Mouse (Mus musculus) liver, postnatal 0 days (tissue): ENCODE results near the gene Luc7l.

Experiments
- CTCF ChIP-seq: sonication (generic); IDR thresholded peaks from 2 replicates; pipeline ENCODE4 v1.5.1; 2016; ENCODE audit warnings: antibody characterized with exemption, low read depth
- EP300 ChIP-seq: IDR thresholded peaks from 2 replicates; pipeline ENCODE4 v1.6.1; 2016; ENCODE audit warnings: antibody characterized with exemption, low read depth, mild to moderate bottlenecking

GRCm38 (mm10) chr17:26318441-26318840 is 65.7 kb downstream of the Luc7l start:
- TF ChIP-seq EP300, result no peak
- TF ChIP-seq CTCF, result no peak
